Mouse (Mus musculus) small intestine, adult 2 months (tissue): ENCODE measurements around the gene Mtfr2. TPM values are rescaled to one million over a fixed set of nuclear protein-coding genes. Genes with fewer than 3 reads are reported as not detected.
A peak's percentile ranks its signal among the peaks of the same experiment; 100 is the strongest.

Experiments
- H3K27ac ChIP-seq: fragments of 200-500 bp; 2 replicates; pipeline ENCODE4 v1.5.1; 2012; ENCODE audit warnings: low read depth, low read length, control low read depth, inconsistent platforms; ENCODE audit not compliant: insufficient read depth
- H3K27me3 ChIP-seq: fragments of 200-500 bp; 2 replicates; pipeline ENCODE4 v1.6.1; 2012; ENCODE audit warnings: mild to moderate bottlenecking, moderate library complexity, low read length, inconsistent platforms; ENCODE audit not compliant: control insufficient read depth, insufficient read depth
- H3K36me3 ChIP-seq: fragments of 200-500 bp; 2 replicates; pipeline ENCODE4 v1.6.1; 2012; ENCODE audit warnings: mild to moderate bottlenecking, low read length, control low read depth, inconsistent platforms; ENCODE audit not compliant: control insufficient read depth, insufficient read depth
- H3K4me1 ChIP-seq: fragments of 200-500 bp; 2 replicates; pipeline ENCODE4 v1.6.1; 2012; ENCODE audit warnings: low read length, inconsistent platforms, mixed read lengths; ENCODE audit not compliant: control insufficient read depth, insufficient read depth, insufficient read length
- H3K4me3 ChIP-seq: fragments of 200-500 bp; 2 replicates; pipeline ENCODE4 v1.5.1; 2012; ENCODE audit warnings: low read depth, mild to moderate bottlenecking, control low read depth, inconsistent platforms, low read length, moderate library complexity
- CTCF ChIP-seq: fragments of 200-500 bp; IDR thresholded peaks from 2 replicates; pipeline ENCODE4 v1.5.1; 2012; ENCODE audit warnings: low read depth, mild to moderate bottlenecking, control low read depth, inconsistent platforms, low read length, moderate library complexity, mixed read lengths; ENCODE audit not compliant: insufficient replicate concordance, insufficient read length; ENCODE audit errors: extremely low read depth
- POLR2A ChIP-seq: fragments of 200-500 bp; IDR thresholded peaks from 2 replicates; pipeline ENCODE4 v1.6.1; 2012; ENCODE audit warnings: low read depth, mild to moderate bottlenecking, control low read depth, inconsistent platforms, low read length, moderate library complexity
- WGBS: fragments of 180-500 bp; shearing (Covaris S2); methylation state at CpG from one replicate; pipeline ENCODE4 v1.1.7; 2018; 5-methylcytosine and 5-hydroxymethylcytosine counted together
- polyA plus RNA-seq: library from polyadenylated mRNA; depleted of rRNA; stranded (reverse); fragments of >200 nt; gene quantifications from 2 replicates; pipeline ENCODE4 v1.2.3, GENCODE M21; 2012; rRNA removed

The Mtfr2 gene
- polyA plus RNA-seq, 1 experiment, result 0.68 TPM

DNA sequence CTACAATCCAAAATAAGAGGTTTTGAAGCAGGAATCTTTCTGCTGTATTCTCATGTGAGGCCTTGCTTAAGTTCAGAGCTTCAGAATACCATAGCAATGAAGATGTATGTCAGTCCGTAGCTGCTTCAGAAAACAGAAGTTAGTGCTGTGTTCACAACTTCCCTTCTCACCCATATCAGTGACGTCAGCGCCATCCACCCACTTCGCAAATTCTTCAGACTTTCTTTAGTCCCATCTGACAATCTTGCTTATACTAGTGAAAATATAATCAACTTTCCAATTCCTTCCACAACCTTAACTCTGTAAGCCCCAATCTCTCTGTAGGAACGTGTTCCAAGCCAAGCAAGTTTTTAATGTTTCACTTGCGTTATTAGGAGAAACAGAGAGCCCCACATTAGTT is 50.7 kb downstream of the Mtfr2 start:
- Histone ChIP-seq H3K27ac (no peak overlapping the region), H3K4me3 (no peak overlapping the region), H3K36me3 (no peaks in the 10 kb centered on the region), H3K4me1 (no peaks in the 10 kb centered on the region), H3K27me3 (no peaks in the 10 kb centered on the region)
- TF ChIP-seq POLR2A, result no peak
- TF ChIP-seq CTCF, result no peak
- 66% methylated on average over 6 of the region's 6 CpGs for WGBS

DNA sequence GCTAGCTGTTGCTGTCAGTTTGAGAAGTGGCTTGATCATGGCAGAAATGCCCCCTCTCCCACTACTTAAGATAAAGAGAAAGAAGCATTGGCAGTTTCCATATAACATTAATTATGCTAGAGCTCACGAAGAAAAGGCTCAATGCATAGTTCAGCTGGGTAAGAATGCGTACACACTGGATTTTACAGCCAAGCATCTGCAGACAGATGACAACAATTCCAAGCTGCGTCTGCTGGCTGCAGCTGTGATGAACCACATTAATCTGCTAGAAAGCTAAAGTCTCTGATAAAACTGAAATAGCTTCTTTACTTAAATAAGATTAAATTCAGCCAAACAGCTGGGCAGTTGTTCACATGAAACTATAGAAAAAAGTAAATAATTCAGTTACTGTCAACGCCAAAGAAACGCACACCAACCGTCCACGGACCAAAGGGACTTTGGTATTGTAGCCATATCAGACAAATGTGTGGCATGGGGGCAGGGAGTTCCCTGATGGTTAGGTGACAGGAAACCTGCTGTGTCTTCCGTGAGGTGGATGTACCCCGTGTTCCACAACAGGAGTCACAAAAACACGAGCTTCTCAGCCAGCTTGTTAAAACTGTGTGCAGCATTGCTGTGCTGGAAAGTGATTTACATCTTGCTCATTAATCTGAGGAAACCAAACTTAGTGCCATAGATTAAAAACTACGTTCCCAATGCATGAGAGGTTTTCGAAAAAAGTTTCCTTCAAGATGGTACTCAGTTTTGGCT is 51.2 kb downstream of the Mtfr2 start:
- H3K4me1 ChIP-seq, result no peaks in the 10 kb centered on the region
- no peaks in the 10 kb centered on the region for H3K36me3 ChIP-seq
- H3K27me3 ChIP-seq, result no peaks in the 10 kb centered on the region
- no peak overlapping the region for H3K27ac ChIP-seq
- H3K4me3 ChIP-seq, result no peak overlapping the region
- TF ChIP-seq CTCF (no peak), POLR2A (no peak)
- 63% methylated on average over 12 of the region's 12 CpGs for WGBS

DNA sequence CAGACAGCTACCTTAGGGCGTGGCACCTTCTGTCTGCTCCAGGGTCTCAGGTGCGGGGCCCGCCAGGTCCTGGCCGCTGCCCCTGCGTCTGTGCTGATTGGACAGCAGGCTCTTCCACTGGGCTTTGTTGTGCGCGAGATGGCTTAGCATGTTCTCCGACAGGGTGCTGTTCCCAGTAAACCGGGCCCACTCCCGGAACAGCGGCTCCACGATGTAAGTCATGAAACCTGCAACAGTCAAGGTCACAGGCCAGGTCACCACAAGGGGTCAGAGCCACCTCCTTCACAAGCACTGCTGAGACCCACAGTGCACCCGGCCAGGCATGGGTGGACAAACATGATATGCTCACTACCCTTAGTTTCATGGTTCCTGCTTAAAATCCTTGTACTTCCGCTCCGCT is 52.8 kb downstream of the Mtfr2 start:
- 71% methylated on average over 15 of the region's 15 CpGs for WGBS
- no peak overlapping the region for H3K27ac ChIP-seq

DNA sequence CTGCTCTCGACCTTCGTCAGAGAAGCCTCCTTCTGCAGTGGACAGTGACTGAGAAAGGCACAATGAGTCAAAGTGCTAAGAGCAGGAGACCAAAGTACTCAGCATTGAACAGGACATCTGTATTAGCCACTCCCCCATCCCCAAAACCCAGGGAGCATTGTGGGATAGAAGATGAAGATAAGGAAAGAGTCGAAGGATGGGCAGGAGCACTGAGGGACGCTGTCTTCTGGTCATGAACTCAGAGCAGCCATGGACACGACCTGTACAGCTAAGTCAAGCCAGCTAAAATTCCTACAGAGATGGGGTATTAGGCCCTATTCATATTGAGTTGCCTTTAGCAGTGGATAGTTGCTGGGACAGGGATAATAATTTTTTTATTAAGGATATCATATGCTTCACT is 55.4 kb downstream of the Mtfr2 start:
- no peak for TF ChIP-seq CTCF
- TF ChIP-seq POLR2A, result no peak
- no peaks in the 10 kb centered on the region for H3K36me3 ChIP-seq
- no peak overlapping the region for H3K27ac ChIP-seq
- 72% methylated on average over 5 of the region's 5 CpGs for WGBS
- no peak overlapping the region for H3K4me3 ChIP-seq
- H3K4me1 ChIP-seq, result no peaks in the 10 kb centered on the region
- H3K27me3 ChIP-seq, result no peaks in the 10 kb centered on the region

More for the DNA sequence above, 52.8 kb downstream of the Mtfr2 start:
- no peak for TF ChIP-seq POLR2A
- no peak for TF ChIP-seq CTCF
- no peaks in the 10 kb centered on the region for H3K27me3 ChIP-seq
- no peaks in the 10 kb centered on the region for H3K36me3 ChIP-seq
- H3K4me3 ChIP-seq, result no peak overlapping the region
- no peaks in the 10 kb centered on the region for H3K4me1 ChIP-seq

DNA sequence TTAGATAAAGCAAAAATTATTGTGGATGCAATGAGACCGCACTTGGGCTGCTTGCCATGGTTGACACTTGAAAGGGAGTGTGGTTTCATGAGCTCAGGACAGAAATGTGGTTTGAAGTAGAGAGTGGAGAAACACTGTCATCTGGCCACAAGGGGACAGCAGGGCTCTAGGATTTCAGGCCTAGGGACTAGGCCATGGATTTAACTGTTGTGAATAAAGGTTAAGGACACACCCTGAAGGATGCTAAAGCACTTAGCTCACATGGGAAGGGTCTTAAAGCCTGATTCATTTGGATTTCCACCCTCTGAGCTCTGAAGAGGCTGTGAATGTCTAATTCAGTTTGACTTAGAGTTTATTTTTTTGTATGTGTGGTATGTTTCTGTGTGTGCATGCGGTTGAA is 57.9 kb downstream of the Mtfr2 start:
- Histone ChIP-seq H3K36me3 (no peaks in the 10 kb centered on the region), H3K4me1 (no peaks in the 10 kb centered on the region), H3K27me3 (no peaks in the 10 kb centered on the region), H3K4me3 (no peak overlapping the region), H3K27ac (no peak overlapping the region)
- 84% methylated on average over 2 of the region's 2 CpGs for WGBS
- TF ChIP-seq POLR2A (no peak), CTCF (peak; percentile 29; the same call in 1 of the 2 replicates)

DNA sequence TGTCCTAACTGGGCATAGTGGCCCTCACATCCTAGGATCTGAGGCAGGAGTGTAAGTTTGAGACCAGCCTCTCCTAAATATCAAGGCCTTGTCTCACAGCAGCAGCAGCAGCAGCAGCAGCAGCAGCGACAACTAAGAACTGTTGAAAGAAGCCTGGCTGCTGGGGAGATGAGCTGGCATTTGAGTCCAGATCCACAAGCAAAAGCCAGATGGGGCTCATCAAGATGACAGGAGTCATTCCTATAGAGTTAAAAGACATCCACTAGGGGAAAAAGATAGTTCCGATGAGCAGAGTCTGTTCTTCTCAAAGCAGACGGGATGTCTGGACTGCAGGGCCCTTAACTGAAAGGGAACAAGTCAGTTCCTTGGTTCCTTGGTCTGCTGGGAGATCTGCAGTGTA is 60.8 kb downstream of the Mtfr2 start:
- no peaks in the 10 kb centered on the region for H3K4me1 ChIP-seq
- WGBS, result 83% methylated on average over 3 of the region's 3 CpGs
- TF ChIP-seq POLR2A, result no peak
- TF ChIP-seq CTCF, result no peak
- H3K4me3 ChIP-seq, result no peak overlapping the region
- no peaks in the 10 kb centered on the region for H3K27me3 ChIP-seq
- no peaks in the 10 kb centered on the region for H3K36me3 ChIP-seq
- H3K27ac ChIP-seq, result no peak overlapping the region

DNA sequence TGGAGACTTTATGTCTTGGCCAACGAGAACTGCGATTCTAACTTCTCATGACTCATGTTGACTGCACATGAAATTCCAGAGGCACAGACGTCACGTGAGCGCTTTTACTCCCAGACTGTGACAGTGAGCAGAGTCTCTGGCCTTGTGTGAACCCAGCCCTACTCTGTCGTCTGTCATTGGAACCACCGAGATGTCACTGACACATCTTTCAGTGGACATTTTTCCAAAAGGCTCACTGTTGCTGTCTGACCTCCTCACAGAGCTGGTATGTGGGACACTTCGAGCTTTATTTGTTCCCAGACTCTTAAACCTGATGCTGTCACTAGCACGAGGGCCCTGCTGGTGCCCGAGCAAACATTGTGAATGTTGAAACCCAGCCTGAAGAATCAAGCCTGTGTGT is 61.6 kb downstream of the Mtfr2 start:
- H3K4me1 ChIP-seq, result no peaks in the 10 kb centered on the region
- WGBS, result 75% methylated on average over 10 of the region's 10 CpGs
- no peak overlapping the region for H3K27ac ChIP-seq
- no peak for TF ChIP-seq POLR2A
- TF ChIP-seq CTCF, result no peak
- no peaks in the 10 kb centered on the region for H3K36me3 ChIP-seq
- H3K4me3 ChIP-seq, result no peak overlapping the region
- no peaks in the 10 kb centered on the region for H3K27me3 ChIP-seq

Other genes with a start within 250 kb of the Mtfr2 start
- 25.4 and 40.8 TPM in 2 replicates for gene Map7, start 199.3 kb upstream of the Mtfr2 start, polyA plus RNA-seq
- 1.6 and 4.1 TPM in 2 replicates for gene Bclaf1, start 35.3 kb upstream of the Mtfr2 start, polyA plus RNA-seq